Mouse (Mus musculus): ENCODE measurements around the gene Nek6. TPM values are rescaled to one million over a fixed set of nuclear protein-coding genes. Genes with fewer than 3 reads are reported as not detected.
A peak's percentile ranks its signal among the peaks of the same experiment; 100 is the strongest.

Nek6 gene
- polyA plus RNA-seq, 1 experiment, result 27.6 TPM

DNA sequence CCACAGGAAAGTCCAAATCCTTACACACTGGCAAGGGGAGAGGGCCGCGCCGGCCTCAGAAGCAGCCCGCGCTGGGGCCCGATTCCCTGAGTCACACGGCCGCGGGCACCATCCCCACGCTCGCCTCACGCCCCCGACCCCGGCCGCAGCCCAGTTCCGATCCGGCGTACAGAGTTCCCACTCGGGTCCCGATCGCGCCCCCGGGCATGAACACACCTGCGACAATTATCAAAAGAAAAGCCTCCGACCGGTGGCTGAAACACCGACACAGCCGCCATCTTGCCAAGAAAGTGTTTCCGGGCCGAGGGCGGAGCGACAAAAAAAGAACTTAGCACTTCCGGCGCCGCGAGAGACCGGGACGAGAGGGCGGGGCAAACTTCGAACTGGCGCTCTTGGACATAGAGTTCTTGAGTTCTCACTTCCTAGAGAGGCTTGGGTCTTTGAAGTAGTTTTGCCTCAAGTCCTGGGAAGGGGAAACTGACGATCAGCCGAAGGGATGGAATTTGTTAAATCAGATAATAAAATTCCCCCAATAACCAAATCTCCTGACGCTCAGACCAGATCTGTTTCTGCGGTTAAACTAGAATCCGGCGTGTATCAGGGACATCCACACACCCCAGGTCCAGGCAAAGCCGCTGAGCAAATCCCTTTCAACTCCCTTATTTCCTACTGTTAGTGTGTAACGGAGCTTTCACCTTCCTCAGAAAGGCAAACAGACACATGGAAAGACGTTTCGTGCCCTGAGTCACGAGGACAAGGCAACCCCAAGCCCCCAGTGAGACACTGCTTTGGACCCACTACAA lies 132.4 kb downstream of the Nek6 start, which contains the start of gene Psmb7:
Gene Psmb7 (minus strand): TSS at position 463 of the 803 bp plus-strand sequence.
- peak; percentile 83 for DNase-seq
- WGBS, result 2% methylated on average over 52 of the region's 52 CpGs
- peak within 1 kb of the TSS; percentile 82 for H3K4me3 ChIP-seq (replicated peaks; ENCODE audit: extremely low read depth, low read depth, low read length)
- H3K4me1 ChIP-seq (ENCODE audit: control insufficient read depth, insufficient read depth, low read length), result no peaks in the 10 kb centered on the region; the same call in 1 of the 2 replicates
- no peak for TF ChIP-seq CTCF (IDR thresholded peaks at IDR 0.05; ENCODE audit: insufficient read depth, low read length)
- TF ChIP-seq POLR2A (IDR thresholded peaks at IDR 0.05; ENCODE audit: borderline replicate concordance, extremely low read depth, low read depth, low read length), result peak; percentile 54; the same call in 1 of the 2 replicates

Other genes with a start within 250 kb of the Nek6 start
- gene Dennd1a, start 224.3 kb upstream of the Nek6 start, polyA plus RNA-seq (2012; rRNA removed), result 19.2 and 20.8 TPM in 2 replicates
- not detected in 2 replicates for gene Lhx2, start 172.4 kb upstream of the Nek6 start, polyA plus RNA-seq (2012; rRNA removed)
- 36.3 and 69.8 TPM in 2 replicates for gene Psmb7, start 132.4 kb downstream of the Nek6 start, polyA plus RNA-seq (2012; rRNA removed)
- 0.04 TPM in 1 of 2 replicates, not detected in the other for gene Nr5a1, start 202.9 kb downstream of the Nek6 start, polyA plus RNA-seq (2012; rRNA removed)